ENCODE assay signal across 18 mouse cellular contexts in the genomic region with DNA sequence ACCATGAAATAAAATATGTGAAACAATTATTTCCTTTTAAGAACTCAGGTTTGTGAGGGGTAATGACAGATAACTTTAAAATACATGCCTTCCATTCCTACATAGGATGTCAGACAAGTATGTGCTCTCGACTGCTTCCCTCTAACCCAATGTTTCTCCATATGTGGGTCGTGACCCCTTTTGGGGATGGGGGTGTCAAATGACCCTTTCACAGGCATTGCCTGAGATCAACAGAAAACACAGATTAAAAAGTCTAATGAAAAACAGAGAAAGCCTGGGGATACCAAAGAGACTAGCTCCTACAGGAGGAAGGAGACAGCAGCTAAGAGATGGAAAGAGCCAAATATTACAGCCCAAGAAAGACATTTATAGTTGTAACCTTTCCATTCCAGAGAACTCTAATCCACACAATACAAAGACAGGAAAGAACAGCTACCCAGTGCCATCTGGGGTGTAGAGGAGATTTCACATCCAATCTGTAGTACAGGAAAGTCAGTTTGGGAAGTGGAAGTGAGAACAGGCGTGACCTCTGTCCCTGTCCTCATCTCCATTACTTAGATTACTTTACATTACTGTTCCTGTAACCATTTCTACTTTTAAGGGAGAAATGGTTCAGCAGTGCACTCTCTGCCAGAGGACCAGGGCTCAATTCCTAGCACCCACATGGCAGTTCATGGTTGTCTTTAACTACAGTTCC. TPM values are rescaled to one million over a fixed set of nuclear protein-coding genes. Genes with fewer than 3 reads are reported as not detected.
"Had no signal": no experiment of that assay in that cellular context is flagged by ENCODE, and none has a peak within 500 bp of the region (broad histone marks: within the 10 kb centered on the region; RNA-seq: fewer than 3 reads in every experiment).

No protein-coding gene starts in this region.

- H3K4me3 ChIP-seq: kidney, embryonic 15.5 days; limb, embryonic 15.5 days; liver, embryonic 12.5 days; midbrain, embryonic 10.5 days; neural tube, embryonic 13.5 days had no signal

- H3K4me1 ChIP-seq: limb, embryonic 15.5 days; midbrain, embryonic 10.5 days; neural tube, embryonic 13.5 days had no signal

- H3K27ac ChIP-seq: kidney, embryonic 15.5 days; limb, embryonic 15.5 days; liver, embryonic 12.5 days; macrophage; midbrain, embryonic 10.5 days; neural tube, embryonic 13.5 days had no signal

- H3K9ac ChIP-seq: kidney, embryonic 15.5 days; limb, embryonic 15.5 days; liver, embryonic 12.5 days; lung, embryonic 14.5 days; neural tube, embryonic 13.5 days had no signal

- ATAC-seq: liver, embryonic 12.5 days; midbrain, embryonic 16.5 days had no signal

- H3K4me2 ChIP-seq: kidney, embryonic 15.5 days; limb, embryonic 15.5 days; liver, embryonic 12.5 days; lung, embryonic 14.5 days; neural tube, embryonic 13.5 days had no signal

- DNase-seq: kidney, adult 11 months; kidney, postnatal 14 days; layer of hippocampus, adult 9-11 months; layer of hippocampus, postnatal 36 days; lung, embryonic 14.5 days; lung, postnatal 10 days; thymus, adult 18-20 months; thymus, postnatal 14 days had no signal

- H3K9me3 ChIP-seq: kidney, embryonic 15.5 days; limb, embryonic 15.5 days; liver, embryonic 12.5 days; midbrain, embryonic 10.5 days; neural tube, embryonic 13.5 days had no signal

- H3K27me3 ChIP-seq: kidney, embryonic 15.5 days; limb, embryonic 15.5 days; liver, embryonic 12.5 days; neural tube, embryonic 13.5 days had no signal

RNA-seq across cellular contexts. Expression of a gene that starts 53.1 kb away (rescaled TPM):
- polyA plus RNA-seq: kidney, embryonic 15.5 days; limb, embryonic 11.5 days; limb, embryonic 15.5 days; liver, embryonic 12.5 days; liver, embryonic 16.5 days; lung, embryonic 14.5 days; macrophage; midbrain, embryonic 10.5 days; midbrain, embryonic 16.5 days; neural tube, embryonic 13.5 days; stomach, embryonic 14.5 days had no signal
